Comparison of ENCODE assay signal across 7 mouse cellular contexts in genomic region chr12:69362388-69362787, GRCm38 (mm10). TPM values are rescaled to one million over a fixed set of nuclear protein-coding genes. Genes with fewer than 3 reads are reported as not detected.
DNase-seq lines count a peak whose midpoint lies in the region; ATAC-seq lines count a peak whose summit lies in the region.

No protein-coding gene starts in this region.

- H3K9me3 ChIP-seq in embryonic facial prominence, embryonic 14.5 days (ENCODE audit: control insufficient read depth, low read length): no peaks in the 10 kb centered on the region
- no peaks in the 10 kb centered on the region for H3K9me3 ChIP-seq in limb, embryonic 12.5 days

- H3K4me1 ChIP-seq in embryonic facial prominence, embryonic 14.5 days (ENCODE audit: control insufficient read depth, insufficient read depth, low read length): peaks cover 9% of the 10 kb centered on the region
- H3K4me1 ChIP-seq in limb, embryonic 12.5 days (replicated peaks): peaks cover 12% of the 10 kb centered on the region; the same call in 1 of the 2 replicates

- no peak overlapping the region for H3K9ac ChIP-seq in embryonic facial prominence, embryonic 14.5 days (ENCODE audit: low read depth, low read length)
- H3K9ac ChIP-seq in limb, embryonic 12.5 days (replicated peaks): no peak overlapping the region

- no peaks in the 10 kb centered on the region for H3K27me3 ChIP-seq in embryonic facial prominence, embryonic 14.5 days (replicated peaks; ENCODE audit: control insufficient read depth, insufficient read depth, low read length)
- H3K27me3 ChIP-seq in limb, embryonic 12.5 days: no peaks in the 10 kb centered on the region

- peak overlapping the region; percentile 76 for H3K4me2 ChIP-seq in embryonic facial prominence, embryonic 14.5 days (ENCODE audit: low read depth, low read length)
- H3K4me2 ChIP-seq in limb, embryonic 12.5 days: peak overlapping the region; percentile 64

- WGBS in embryonic facial prominence, embryonic 14.5 days: 56% methylated on average over 4 of the region's 4 CpGs
- WGBS in limb, embryonic 12.5 days: 53% methylated on average over 4 of the region's 4 CpGs

- H3K27ac ChIP-seq in embryonic facial prominence, embryonic 14.5 days (replicated peaks; ENCODE audit: low read depth, low read length): peak overlapping the region; percentile 98
- H3K27ac ChIP-seq in limb, embryonic 12.5 days: peak overlapping the region; percentile 96

- H3K4me3 ChIP-seq in embryonic facial prominence, embryonic 14.5 days (ENCODE audit: low read depth, low read length): peak overlapping the region; percentile 46; the same call in 1 of the 2 replicates
- peak overlapping the region; percentile 45; the same call in 1 of the 2 replicates for H3K4me3 ChIP-seq in limb, embryonic 12.5 days (replicated peaks)

- no peaks in the 10 kb centered on the region for H3K36me3 ChIP-seq in embryonic facial prominence, embryonic 14.5 days (ENCODE audit: control insufficient read depth, insufficient read depth, low read length)
- H3K36me3 ChIP-seq in limb, embryonic 12.5 days: no peaks in the 10 kb centered on the region

- no peak for ATAC-seq in embryonic facial prominence, embryonic 14.5 days (ENCODE audit: low read depth)
- no peak for ATAC-seq in limb, embryonic 12.5 days (ENCODE audit: insufficient number of reproducible peaks, insufficient read depth, low FRiP score, low TSS enrichment, low read depth)
- no peak for ATAC-seq in frontal cortex, adult (ENCODE audit: low TSS enrichment)

- DNase-seq in retina, embryonic 14.5 days (ENCODE audit: low spot score): peak; percentile 16
- no peak for DNase-seq in retina, postnatal 1 day
- no peak for DNase-seq in embryonic facial prominence, embryonic 14.5 days (ENCODE audit: low spot score)
- peak; percentile 21 for DNase-seq in thymus, postnatal 25 days
- no peak for DNase-seq in layer of hippocampus, postnatal 25 days (ENCODE audit: extremely low spot score in 1 of 2, low spot score in 1 of 2)

RNA-seq across cellular contexts. Expression of gene Nemf, which starts 5.4 kb away (rescaled TPM):
- polyA plus RNA-seq in embryonic facial prominence, embryonic 14.5 days (2014; fragmentation: Nextera tagmentation; extraction: Ambion mirVana): 65.8 and 75.1 TPM in 2 replicates
- polyA plus RNA-seq in limb, embryonic 12.5 days (2016; fragmentation: Nextera tagmentation; extraction: Ambion mirVana): 95.1 and 99.3 TPM in 2 replicates
- 10 to 100 TPM; 41.3 to 43.3 TPM for total RNA-seq in layer of hippocampus, postnatal 25 days (2021)

RNA-seq across cellular contexts. Expression of gene Arf6, which starts 9.6 kb away (rescaled TPM):
- polyA plus RNA-seq in embryonic facial prominence, embryonic 14.5 days (2014; fragmentation: Nextera tagmentation; extraction: Ambion mirVana): 62.3 and 66.7 TPM in 2 replicates
- 65.3 and 66.1 TPM in 2 replicates for polyA plus RNA-seq in limb, embryonic 12.5 days (2016; fragmentation: Nextera tagmentation; extraction: Ambion mirVana)
- total RNA-seq in layer of hippocampus, postnatal 25 days (2021): 10 to 100 TPM; 49.1 to 50.3 TPM

RNA-seq across cellular contexts. Expression of gene Gm9887, which starts 9.9 kb away (rescaled TPM):
- polyA plus RNA-seq in embryonic facial prominence, embryonic 14.5 days (2014; fragmentation: Nextera tagmentation; extraction: Ambion mirVana): 1.7 and 1.8 TPM in 2 replicates
- polyA plus RNA-seq in limb, embryonic 12.5 days (2016; fragmentation: Nextera tagmentation; extraction: Ambion mirVana): 1.7 and 2.0 TPM in 2 replicates
- total RNA-seq in layer of hippocampus, postnatal 25 days (2021): 1 to 10 TPM; 1.1 to 1.3 TPM

Comparison
In these comparisons a context has a peak if more than half of its experiments do, and no peak if none do; other contexts are left out.
1. DNase-seq: peak in retina, embryonic 14.5 days (single experiment) and thymus, postnatal 25 days (single experiment); none in retina, postnatal 1 day (single experiment), embryonic facial prominence, embryonic 14.5 days (single experiment) and layer of hippocampus, postnatal 25 days (0 of 2).